Mouse (Mus musculus): ENCODE data around the gene Gm20817. TPM values are rescaled to one million over a fixed set of nuclear protein-coding genes. Genes with fewer than 3 reads are reported as not detected.
"Not testable (repeated sequence)": the region's sequence is repeated elsewhere in the genome, so short reads cannot be mapped to it uniquely, and the experiment has no call there.

Gm20817 gene
- polyA plus RNA-seq (2015; fragmentation: Nextera tagmentation; extraction: Ambion mirVana), result not detected in 2 replicates

DNA sequence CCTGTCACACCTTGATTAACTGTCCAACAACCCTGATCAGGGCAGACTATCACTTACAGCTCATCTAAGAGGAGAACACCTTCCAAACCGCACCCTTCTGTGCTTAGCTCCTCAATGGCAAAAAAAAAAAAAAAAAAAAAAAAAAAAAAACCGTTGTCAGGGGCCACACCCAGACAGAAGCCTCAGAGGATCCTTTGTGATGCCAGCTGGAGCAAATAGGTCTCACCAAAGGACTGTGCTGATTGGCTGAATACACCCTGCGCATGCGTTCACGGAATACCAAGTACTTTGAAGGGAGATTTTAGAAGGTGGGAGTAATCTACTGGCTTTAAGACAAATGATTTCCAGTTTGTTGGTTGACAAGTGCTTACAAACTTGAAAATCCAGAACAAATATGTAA is at the start of gene Gm20817:
Gene Gm20817, minus strand, starts transcription at position 101 of the 400 bp plus-strand sequence.
- H3K9ac ChIP-seq (ENCODE audit: low read length); H3K36me3 ChIP-seq (ENCODE audit: control insufficient read depth, insufficient read depth, low read length); H3K27me3 ChIP-seq (ENCODE audit: control insufficient read depth, insufficient read depth, low read depth, low read length); H3K4me2 ChIP-seq (ENCODE audit: low read depth, low read length); H3K4me3 ChIP-seq (ENCODE audit: low read length); H3K9me3 ChIP-seq (ENCODE audit: control insufficient read depth, low read length); ATAC-seq (ENCODE audit: low read depth); H3K4me1 ChIP-seq (replicated peaks; ENCODE audit: control insufficient read depth, insufficient read depth, low read length); H3K27ac ChIP-seq (ENCODE audit: low read length): not testable (repeated sequence)
- no CpG with 5 or more reads among the region's 5 CpGs for WGBS

Measured in lung, embryonic 16.5 days (tissue).